Mouse (Mus musculus) testis, adult 2 months (tissue): ENCODE results near the gene Gm20517.

Source experiments
- CTCF ChIP-seq: fragments of 200-500 bp; IDR thresholded peaks from 2 replicates; pipeline ENCODE4 v1.5.1; 2012; ENCODE audit warnings: low read depth, mild to moderate bottlenecking, inconsistent platforms, low read length, moderate library complexity; ENCODE audit not compliant: control insufficient read depth, insufficient read depth, insufficient replicate concordance
- POLR2A ChIP-seq: fragments of 200-500 bp; IDR thresholded peaks from 2 replicates; pipeline ENCODE4 v1.6.1; 2012; ENCODE audit warnings: low read depth, mild to moderate bottlenecking, inconsistent platforms, low read length, moderate library complexity; ENCODE audit not compliant: control insufficient read depth

DNA sequence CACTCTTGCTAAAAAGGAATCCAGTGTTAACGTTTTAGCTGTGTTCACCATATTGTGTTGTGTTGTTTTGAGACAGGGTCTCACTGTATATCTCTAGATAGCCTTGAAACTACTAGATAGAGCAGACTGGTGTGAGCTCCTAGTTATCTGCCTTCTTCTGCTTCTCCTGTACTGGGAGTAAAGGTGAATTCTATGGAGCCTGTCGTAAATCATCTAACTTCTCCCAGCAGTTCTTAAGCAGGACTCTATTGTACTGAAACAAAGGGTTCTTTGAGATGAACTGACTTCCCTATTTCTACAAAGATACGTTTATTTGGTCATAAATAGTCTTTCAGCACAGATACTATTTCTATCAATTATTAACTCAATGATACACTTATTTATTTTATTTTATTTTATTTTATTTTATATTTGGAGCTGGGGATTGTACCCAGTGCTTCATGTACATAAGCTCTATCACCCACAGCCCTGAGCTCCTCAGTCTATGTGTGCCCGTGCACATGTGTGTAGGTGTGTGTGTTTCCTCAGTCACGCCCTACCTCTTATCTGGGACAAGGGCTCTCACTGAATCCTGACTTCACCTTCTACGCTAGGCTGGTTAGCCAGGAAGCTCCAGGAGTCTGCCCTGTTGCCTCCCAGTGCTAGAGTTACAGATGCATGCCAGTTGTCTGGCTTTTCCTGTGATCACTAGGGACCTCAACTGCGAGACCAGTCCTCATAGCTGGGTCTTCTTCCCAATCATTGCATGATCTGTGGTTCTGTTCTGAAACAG lies 22.8 kb downstream of the Gm20517 start:
- TF ChIP-seq CTCF (no peak), POLR2A (no peak)
